Mouse (Mus musculus) embryonic fibroblast, embryonic 13.5 days (primary cell): ENCODE measurements around the gene Rorb.

Source experiments
- CTCF ChIP-seq: IDR thresholded peaks from 2 replicates; pipeline ENCODE4 v1.5.1; 2011; ENCODE audit warnings: mild to moderate bottlenecking, control low read depth, low read length, moderate library complexity, borderline replicate concordance; ENCODE audit not compliant: insufficient read depth
- POLR2A ChIP-seq: IDR thresholded peaks from 2 replicates; pipeline ENCODE4 v1.6.1; 2011; ENCODE audit warnings: low read depth, mild to moderate bottlenecking, control low read depth, low read length, moderate library complexity

GRCm38 (mm10) chr19:18881162-18881561 lies 229.8 kb downstream of the Rorb start:
- TF ChIP-seq CTCF (no peak), POLR2A (no peak)
